Mouse (Mus musculus) liver, postnatal 0 days (tissue): ENCODE measurements around the gene Pank4.

Experiments
- CTCF ChIP-seq: sonication (generic); IDR thresholded peaks from 2 replicates; pipeline ENCODE4 v1.5.1; 2016; ENCODE audit warnings: antibody characterized with exemption, low read depth
- EP300 ChIP-seq: IDR thresholded peaks from 2 replicates; pipeline ENCODE4 v1.6.1; 2016; ENCODE audit warnings: antibody characterized with exemption, low read depth, mild to moderate bottlenecking

- TF ChIP-seq CTCF (no peak), EP300 (no peak)
Observed at GRCm38 (mm10) chr4:154916662-154917061, 47.3 kb upstream of the Pank4 start.
